Mouse (Mus musculus) hindbrain, embryonic 14.5 days (tissue): Measurements from ENCODE around the gene Slc35e3. TPM values are rescaled to one million over a fixed set of nuclear protein-coding genes. Genes with fewer than 3 reads are reported as not detected.

Source experiments
- ATAC-seq: fragments of 200-750 bp; cut with Nextera tagmentation; 2 replicates; pipeline ENCODE4 v1.8.0; 2017; ENCODE audit warnings: moderate number of reproducible peaks, mild to moderate bottlenecking, moderate TSS enrichment, moderate library complexity; ENCODE audit not compliant: low FRiP score
- DNase-seq: peaks from one replicate; pipeline ENCODE4 v3.0.0-alpha.2; 2015; ENCODE audit warnings: low spot score
- H3K27ac ChIP-seq: fragments of 300-500 bp; sonication (generic); 2 replicates; pipeline ENCODE4 v1.5.1; 2014; ENCODE audit warnings: mild to moderate bottlenecking, moderate library complexity
- H3K27me3 ChIP-seq: fragments of 300-500 bp; sonication (generic); 2 replicates; pipeline ENCODE4 v1.6.1; 2014; ENCODE audit warnings: mild to moderate bottlenecking, low read length, mixed read lengths; ENCODE audit not compliant: control insufficient read depth, insufficient read depth
- H3K36me3 ChIP-seq: fragments of 300-500 bp; sonication (generic); replicated peaks from 2 replicates; pipeline ENCODE4 v1.6.1; 2014; ENCODE audit not compliant: control insufficient read depth, insufficient read depth
- H3K4me1 ChIP-seq: fragments of 300-500 bp; sonication (generic); replicated peaks from 2 replicates; pipeline ENCODE4 v1.6.1; 2014; ENCODE audit warnings: antibody characterized with exemption, low read length, mixed read lengths; ENCODE audit not compliant: control insufficient read depth, insufficient read depth
- H3K4me2 ChIP-seq: fragments of 300-500 bp; sonication (generic); replicated peaks from 2 replicates; pipeline ENCODE4 v1.6.1; 2014; ENCODE audit warnings: mild to moderate bottlenecking, moderate library complexity
- H3K4me3 ChIP-seq: fragments of 300-500 bp; sonication (generic); replicated peaks from 2 replicates; pipeline ENCODE4 v1.5.1; 2014; ENCODE audit warnings: mild to moderate bottlenecking, low read length
- H3K9ac ChIP-seq: fragments of 300-500 bp; sonication (generic); 2 replicates; pipeline ENCODE4 v1.6.1; 2014
- H3K9me3 ChIP-seq: fragments of 300-500 bp; sonication (generic); 2 replicates; pipeline ENCODE4 v1.6.1; 2016; ENCODE audit warnings: low read length; ENCODE audit not compliant: control insufficient read depth
- WGBS: fragments of 180-500 bp; shearing (Covaris S2); extraction: QIAGEN DNeasy Blood & Tissue Kit; methylation state at CpG from one replicate; pipeline ENCODE4 v1.1.7; 2014; 5-methylcytosine and 5-hydroxymethylcytosine counted together
- polyA plus RNA-seq: library from polyadenylated mRNA; unstranded; fragments of >200 nt; fragmentation: Nextera tagmentation; extraction: Ambion mirVana; gene quantifications from 2 replicates; pipeline ENCODE4 v1.2.1, GENCODE M21; 2014

The Slc35e3 gene
- polyA plus RNA-seq, 1 experiment from 2014 or later, result 24.8 TPM

DNA sequence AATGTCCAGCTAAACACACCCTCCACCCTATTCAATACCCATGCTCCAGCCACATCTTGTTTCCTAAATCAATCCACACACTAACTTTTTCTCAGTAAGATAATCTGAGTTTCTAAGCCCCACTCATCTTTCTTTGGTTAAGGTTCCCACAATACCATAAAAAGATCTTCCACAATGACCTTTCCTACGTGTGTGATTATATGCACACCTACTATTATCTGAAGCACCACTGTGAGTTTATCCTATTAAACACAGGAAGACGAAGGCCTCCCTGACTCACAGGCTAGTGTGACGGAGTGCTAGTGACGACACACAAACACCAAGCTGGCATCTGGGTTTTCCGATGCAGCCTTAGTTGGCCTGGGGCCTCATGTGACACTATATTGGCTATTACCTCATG is 53.2 kb downstream of the Slc35e3 start:
- ATAC-seq, result no peak
- 96% methylated on average over 5 of the region's 5 CpGs for WGBS
- peaks cover 93% of the 10 kb centered on the region for H3K36me3 ChIP-seq

GRCm38 (mm10) chr10:117692173-117692572 is 54.0 kb downstream of the Slc35e3 start:
- Histone ChIP-seq H3K27me3 (no peaks in the 10 kb centered on the region), H3K9ac (no peak overlapping the region), H3K4me3 (no peak overlapping the region), H3K36me3 (peaks cover 91% of the 10 kb centered on the region), H3K9me3 (no peaks in the 10 kb centered on the region), H3K4me1 (no peaks in the 10 kb centered on the region), H3K4me2 (no peak overlapping the region), H3K27ac (no peak overlapping the region)
- DNase-seq, result no peak
- no peak for ATAC-seq

More for the DNA sequence above, 53.2 kb downstream of the Slc35e3 start:
- DNase-seq, result no peak
- Histone ChIP-seq H3K4me3 (no peak overlapping the region), H3K27me3 (no peaks in the 10 kb centered on the region), H3K9me3 (no peaks in the 10 kb centered on the region), H3K27ac (no peak overlapping the region), H3K4me2 (no peak overlapping the region), H3K4me1 (no peaks in the 10 kb centered on the region), H3K9ac (no peak overlapping the region)

DNA sequence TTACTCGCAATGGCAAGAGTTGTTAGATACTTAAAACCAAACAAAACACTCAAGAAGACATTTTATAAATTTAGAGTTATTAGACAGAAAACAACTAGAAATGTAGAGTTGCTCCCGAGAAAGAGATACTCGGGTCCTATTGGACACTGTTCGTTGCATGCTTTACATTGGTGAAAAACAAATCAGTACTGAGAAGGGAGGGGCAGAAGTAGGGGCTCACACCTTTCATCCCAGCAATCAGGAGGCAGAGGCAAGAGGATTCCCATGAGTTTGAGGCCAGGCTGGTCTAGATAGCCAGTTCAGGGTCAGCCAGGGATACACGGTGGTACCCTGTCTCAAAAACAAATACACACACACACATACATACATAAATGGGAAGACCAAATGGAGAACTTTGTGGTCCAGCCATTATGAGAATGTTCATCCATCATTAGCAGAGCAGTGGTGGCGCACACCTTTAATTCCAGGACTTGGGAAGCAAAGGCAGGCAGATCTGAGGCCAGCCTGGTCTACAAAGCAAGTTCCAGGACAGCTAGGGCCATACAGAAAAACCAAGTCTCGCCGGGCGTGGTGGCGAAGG is 54.7 kb downstream of the Slc35e3 start:
- WGBS, result 95% methylated on average over 10 of the region's 10 CpGs
- no peak overlapping the region for H3K9ac ChIP-seq
- no peaks in the 10 kb centered on the region for H3K27me3 ChIP-seq
- DNase-seq (no peak), ATAC-seq (no peak)
- no peak overlapping the region for H3K4me3 ChIP-seq
- no peaks in the 10 kb centered on the region for H3K4me1 ChIP-seq
- H3K36me3 ChIP-seq, result peaks cover 84% of the 10 kb centered on the region
- H3K27ac ChIP-seq, result no peak overlapping the region
- no peaks in the 10 kb centered on the region for H3K9me3 ChIP-seq
- no peak overlapping the region for H3K4me2 ChIP-seq

GRCm38 (mm10) chr10:117690770-117691296 is 55.3 kb downstream of the Slc35e3 start:
- Histone ChIP-seq H3K4me1 (no peaks in the 10 kb centered on the region), H3K36me3 (peaks cover 77% of the 10 kb centered on the region), H3K27ac (no peak overlapping the region), H3K4me2 (no peak overlapping the region), H3K9ac (no peak overlapping the region), H3K9me3 (no peaks in the 10 kb centered on the region), H3K27me3 (no peaks in the 10 kb centered on the region), H3K4me3 (no peak overlapping the region)
- ATAC-seq (no peak), DNase-seq (no peak)
- 94% methylated on average over 3 of the region's 3 CpGs for WGBS

DNA sequence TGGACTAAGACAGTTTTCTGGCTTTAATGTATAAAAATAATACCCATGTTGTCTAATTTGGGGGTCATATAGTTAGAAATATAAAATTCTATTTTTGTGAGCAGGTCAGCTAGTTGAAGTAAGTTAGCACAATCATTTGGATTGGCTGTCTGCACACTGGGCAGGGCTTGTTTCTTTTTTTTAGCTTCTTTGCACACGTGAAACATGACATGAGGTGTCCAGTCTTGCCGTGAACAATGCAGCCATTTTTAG is 56.1 kb downstream of the Slc35e3 start:
- Histone ChIP-seq H3K27ac (no peak overlapping the region), H3K4me3 (no peak overlapping the region), H3K4me1 (no peaks in the 10 kb centered on the region), H3K4me2 (no peak overlapping the region), H3K9ac (no peak overlapping the region), H3K27me3 (no peaks in the 10 kb centered on the region), H3K36me3 (peaks cover 69% of the 10 kb centered on the region), H3K9me3 (no peaks in the 10 kb centered on the region)
- no peak for ATAC-seq
- whole genome bisulfite sequencing, result 72% methylated on average over 2 of the region's 2 CpGs
- no peak for DNase-seq

GRCm38 (mm10) chr10:117689297-117690100 is 56.7 kb downstream of the Slc35e3 start:
- peaks cover 64% of the 10 kb centered on the region for H3K36me3 ChIP-seq
- no peaks in the 10 kb centered on the region for H3K9me3 ChIP-seq
- DNase-seq, result no peak
- H3K9ac ChIP-seq, result no peak overlapping the region
- H3K4me1 ChIP-seq, result no peaks in the 10 kb centered on the region
- ATAC-seq, result no peak
- no peak overlapping the region for H3K27ac ChIP-seq
- WGBS, result 97% methylated on average over 11 of the region's 11 CpGs
- no peak overlapping the region for H3K4me2 ChIP-seq
- no peak overlapping the region for H3K4me3 ChIP-seq
- H3K27me3 ChIP-seq, result no peaks in the 10 kb centered on the region

DNA sequence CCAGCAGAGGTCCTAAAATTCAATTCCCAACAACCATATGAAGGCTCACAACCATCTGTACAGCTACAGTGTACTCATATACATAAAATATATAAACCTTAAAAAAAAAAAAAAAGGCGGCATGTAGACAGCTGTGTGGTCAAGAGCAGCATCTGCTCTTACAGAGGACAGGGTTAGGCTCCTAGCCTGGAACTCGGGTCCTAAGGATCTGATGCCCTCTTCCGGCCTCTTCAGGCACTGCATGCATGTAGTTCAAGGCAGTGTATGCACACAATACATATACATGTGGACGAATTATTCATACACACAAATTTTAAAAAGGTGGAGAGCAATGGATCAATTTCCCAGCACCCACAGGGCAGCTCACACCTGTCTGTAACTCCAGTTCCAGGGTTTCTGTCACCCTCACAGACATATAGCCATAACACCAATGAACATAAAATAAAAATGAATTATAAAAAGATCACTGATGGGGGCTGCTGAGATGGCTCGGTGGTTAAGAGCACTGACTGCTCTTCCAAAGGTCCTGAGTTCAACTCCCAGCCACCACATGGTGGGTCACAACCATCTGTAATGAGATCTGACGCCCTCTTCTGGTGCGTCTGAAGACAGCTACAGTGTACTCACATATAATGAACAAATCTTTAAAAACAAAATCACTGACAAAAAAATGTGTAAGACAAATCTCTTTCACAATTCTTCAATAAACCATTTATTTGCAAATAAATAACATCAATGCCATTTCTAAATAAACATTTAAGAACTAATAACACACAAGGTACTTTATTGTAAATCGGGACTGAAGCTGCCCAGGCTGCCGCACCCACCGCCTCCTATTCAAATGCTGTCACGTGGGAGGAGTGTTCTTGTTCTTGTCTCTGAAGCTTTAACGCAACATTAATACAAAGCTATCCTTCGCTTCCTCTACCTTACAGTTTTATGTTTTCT is 57.7 kb downstream of the Slc35e3 start:
- Histone ChIP-seq H3K27me3 (no peaks in the 10 kb centered on the region), H3K9me3 (no peaks in the 10 kb centered on the region), H3K4me1 (no peaks in the 10 kb centered on the region), H3K27ac (no peak overlapping the region), H3K4me3 (no peak overlapping the region), H3K4me2 (no peak overlapping the region), H3K36me3 (peaks cover 58% of the 10 kb centered on the region), H3K9ac (no peak overlapping the region)
- WGBS, result 89% methylated on average over 13 of the region's 13 CpGs
- ATAC-seq, result peak; percentile 21; the same call in 1 of the 2 replicates
- DNase-seq, result no peak

- Histone ChIP-seq H3K27ac (no peak overlapping the region), H3K27me3 (no peaks in the 10 kb centered on the region), H3K4me1 (no peaks in the 10 kb centered on the region), H3K9ac (no peak overlapping the region), H3K4me3 (no peak overlapping the region), H3K9me3 (no peaks in the 10 kb centered on the region), H3K36me3 (peaks cover 54% of the 10 kb centered on the region), H3K4me2 (no peak overlapping the region)
- 89% methylated on average over 7 of the region's 7 CpGs for WGBS
- DNase-seq (no peak), ATAC-seq (no peak)
These were observed 58.6 kb downstream of the Slc35e3 start for GRCm38 (mm10) chr10:117687577-117687976.

GRCm38 (mm10) chr10:117687018-117687417 is 59.1 kb downstream of the Slc35e3 start:
- Histone ChIP-seq H3K36me3 (peaks cover 49% of the 10 kb centered on the region), H3K4me3 (no peak overlapping the region), H3K9ac (no peak overlapping the region), H3K27me3 (no peaks in the 10 kb centered on the region), H3K27ac (no peak overlapping the region), H3K9me3 (no peaks in the 10 kb centered on the region), H3K4me2 (no peak overlapping the region), H3K4me1 (no peaks in the 10 kb centered on the region)
- 84% methylated on average over 3 of the region's 3 CpGs for WGBS
- DNase-seq, result no peak
- ATAC-seq, result no peak
